Mouse (Mus musculus) c-Kit-positive CD71-positive TER-119-negative erythroid progenitor cells, embryonic 14.5 days (primary cell): ENCODE measurements around the gene Gpc3.

Experiments
- DNase-seq: peaks from one replicate; pipeline ENCODE4 v3.0.0-alpha.2; 2013; ENCODE audit warnings: low read depth

Gene Gpc3

GRCm38 (mm10) chrX:52613328-52614030 lies at the start of gene Gpc3:
TSS of gene Gpc3 (minus strand) at chrX:52613950.
- no peak for DNase-seq

GRCm38 (mm10) chrX:52651975-52652374 lies 38.2 kb upstream of the Gpc3 start:
- no peak for DNase-seq

- DNase-seq = no peak
Observed at GRCm38 (mm10) chrX:52651472-52651948, 37.8 kb upstream of the Gpc3 start.

- DNase-seq = no peak
Observed at GRCm38 (mm10) chrX:52648910-52649785, 35.4 kb upstream of the Gpc3 start.

GRCm38 (mm10) chrX:52644393-52644792 lies 30.6 kb upstream of the Gpc3 start:
- DNase-seq = no peak

- no peak for DNase-seq
Observed at GRCm38 (mm10) chrX:52643350-52643749, 29.6 kb upstream of the Gpc3 start.

- DNase-seq = no peak
Observed at GRCm38 (mm10) chrX:52642126-52642525, 28.4 kb upstream of the Gpc3 start.

GRCm38 (mm10) chrX:52637419-52637818 lies 23.7 kb upstream of the Gpc3 start:
- DNase-seq = no peak

GRCm38 (mm10) chrX:52633976-52634375 lies 20.2 kb upstream of the Gpc3 start:
- no peak for DNase-seq

- DNase-seq = no peak
Observed at GRCm38 (mm10) chrX:52632688-52633324, 19.1 kb upstream of the Gpc3 start.

- DNase-seq = no peak
Observed at GRCm38 (mm10) chrX:52626963-52627716, 13.4 kb upstream of the Gpc3 start.

GRCm38 (mm10) chrX:52617813-52618212 lies 4.1 kb upstream of the Gpc3 start:
- no peak for DNase-seq

GRCm38 (mm10) chrX:52616152-52616551 lies 2.4 kb upstream of the Gpc3 start:
- no peak for DNase-seq

- no peak for DNase-seq
Observed at GRCm38 (mm10) chrX:52614031-52614381, 256 bp upstream of the Gpc3 start.

GRCm38 (mm10) chrX:52612806-52613205 lies 944 bp downstream of the Gpc3 start:
- no peak for DNase-seq

- DNase-seq = no peak
Observed at GRCm38 (mm10) chrX:52611987-52612670, 1.6 kb downstream of the Gpc3 start.

GRCm38 (mm10) chrX:52611541-52611940 lies 2.2 kb downstream of the Gpc3 start:
- no peak for DNase-seq

- DNase-seq = no peak
Observed at GRCm38 (mm10) chrX:52603143-52603542, 10.6 kb downstream of the Gpc3 start.

GRCm38 (mm10) chrX:52599246-52599645 lies 14.5 kb downstream of the Gpc3 start:
- DNase-seq = no peak

GRCm38 (mm10) chrX:52587671-52588070 lies 26.1 kb downstream of the Gpc3 start:
- no peak for DNase-seq

GRCm38 (mm10) chrX:52559995-52560394 lies 53.8 kb downstream of the Gpc3 start:
- DNase-seq = no peak
